Mouse (Mus musculus) stomach, postnatal 0 days (tissue): ENCODE measurements around the gene Rev1. TPM values are rescaled to one million over a fixed set of nuclear protein-coding genes. Genes with fewer than 3 reads are reported as not detected.

Source experiments
- ATAC-seq: fragments of 200-750 bp; cut with Nextera tagmentation; 2 replicates; pipeline ENCODE4 v1.8.0; 2017; ENCODE audit not compliant: low FRiP score, low TSS enrichment
- DNase-seq: peaks from one replicate; pipeline ENCODE4 v3.0.0-alpha.2; 2016; ENCODE audit warnings: low spot score
- H3K27ac ChIP-seq: fragments of 300-500 bp; sonication (generic); replicated peaks from 2 replicates; pipeline ENCODE4 v1.5.1; 2014; ENCODE audit warnings: mild to moderate bottlenecking, control low read depth
- H3K27me3 ChIP-seq: fragments of 300-500 bp; sonication (generic); 2 replicates; pipeline ENCODE4 v1.6.1; 2014; ENCODE audit warnings: low read length; ENCODE audit not compliant: control insufficient read depth, insufficient read depth
- H3K36me3 ChIP-seq: fragments of 300-500 bp; sonication (generic); 2 replicates; pipeline ENCODE4 v1.6.1; 2014; ENCODE audit warnings: low read length, mixed read lengths; ENCODE audit not compliant: control insufficient read depth, insufficient read depth
- H3K4me1 ChIP-seq: fragments of 300-500 bp; sonication (generic); replicated peaks from 2 replicates; pipeline ENCODE4 v1.6.1; 2014; ENCODE audit warnings: antibody characterized with exemption; ENCODE audit not compliant: control insufficient read depth, insufficient read depth
- H3K4me2 ChIP-seq: fragments of 300-500 bp; sonication (generic); replicated peaks from 2 replicates; pipeline ENCODE4 v1.6.1; 2014; ENCODE audit warnings: low read depth, mild to moderate bottlenecking, control low read depth, moderate library complexity
- H3K4me3 ChIP-seq: fragments of 300-500 bp; sonication (generic); 2 replicates; pipeline ENCODE4 v1.5.1; 2014; ENCODE audit warnings: low read depth, low read length, control low read depth
- H3K9ac ChIP-seq: fragments of 300-500 bp; sonication (generic); 2 replicates; pipeline ENCODE4 v1.6.1; 2014; ENCODE audit warnings: mild to moderate bottlenecking, low read length, control low read depth, mixed read lengths
- H3K9me3 ChIP-seq: fragments of 300-500 bp; sonication (generic); 2 replicates; pipeline ENCODE4 v1.6.1; 2016; ENCODE audit warnings: low read length; ENCODE audit not compliant: control insufficient read depth
- CTCF ChIP-seq: IDR thresholded peaks from 2 replicates; pipeline ENCODE4 v1.5.1; 2016; ENCODE audit warnings: antibody characterized with exemption, low read depth, mild to moderate bottlenecking, moderate library complexity
- EP300 ChIP-seq: optimal IDR thresholded peaks from 2 replicates; pipeline ENCODE3; 2016; ENCODE audit warnings: antibody characterized with exemption
- WGBS: fragments of 180-500 bp; shearing (Covaris S2); extraction: QIAGEN DNeasy Blood & Tissue Kit; methylation state at CpG from one replicate; pipeline ENCODE4 v1.1.7; 2014; 5-methylcytosine and 5-hydroxymethylcytosine counted together
- polyA plus RNA-seq: library from polyadenylated mRNA; unstranded; fragments of >200 nt; fragmentation: Nextera tagmentation; extraction: Ambion mirVana; gene quantifications from 2 replicates; pipeline ENCODE4 v1.2.1, GENCODE M21; 2015

Gene Rev1
- polyA plus RNA-seq, 1 experiment from 2014 or later = 8.4 TPM

DNA sequence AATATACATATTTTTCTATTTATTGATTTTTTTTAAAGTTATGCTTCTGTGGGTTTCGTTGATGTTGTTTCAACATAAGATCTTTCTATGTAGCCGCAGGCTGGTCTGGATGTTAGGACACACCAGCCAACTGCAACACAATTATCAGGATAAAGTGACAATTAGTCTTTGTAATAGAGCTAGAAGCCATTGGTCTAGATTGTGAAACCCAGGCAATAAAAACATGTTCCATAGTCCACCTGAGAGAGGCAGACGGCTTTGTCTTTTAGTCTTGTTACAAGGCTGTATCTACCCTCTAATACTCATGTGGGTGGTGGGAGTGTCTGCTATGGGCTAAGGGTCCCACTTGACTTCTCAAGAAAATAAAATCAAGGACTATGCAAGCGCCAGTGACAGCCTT, 16.4 kb upstream of the Rev1 start:
- H3K9ac ChIP-seq = no peak overlapping the region
- no peak for DNase-seq
- ATAC-seq = no peak
- no peak overlapping the region for H3K4me3 ChIP-seq
- H3K4me1 ChIP-seq = no peaks in the 10 kb centered on the region
- H3K36me3 ChIP-seq = no peaks in the 10 kb centered on the region
- no peak overlapping the region for H3K4me2 ChIP-seq
- no peak for TF ChIP-seq EP300
- no peak for TF ChIP-seq CTCF
- 94% methylated on average over 4 of the region's 4 CpGs for WGBS
- H3K27me3 ChIP-seq = no peaks in the 10 kb centered on the region
- no peak overlapping the region for H3K27ac ChIP-seq
- no peaks in the 10 kb centered on the region for H3K9me3 ChIP-seq

DNA sequence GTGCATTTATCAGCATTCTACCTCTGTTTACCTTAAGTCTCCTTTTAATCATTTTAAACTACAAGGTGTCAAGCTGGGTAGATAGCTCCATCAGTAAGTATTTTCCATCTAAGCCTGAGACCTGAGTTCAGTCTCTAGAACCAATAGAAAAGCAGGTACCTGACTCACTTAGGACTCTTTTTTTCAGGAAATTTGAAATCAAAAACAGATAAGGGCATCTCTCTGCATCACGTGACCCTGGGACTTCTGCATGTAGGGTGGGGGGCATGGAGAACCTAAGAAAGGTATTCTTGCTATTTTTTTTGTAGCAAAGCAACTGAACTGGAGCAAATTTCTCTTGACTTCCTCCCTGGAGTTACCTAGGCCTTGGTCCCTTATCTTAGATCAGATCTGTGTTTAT, 11.8 kb upstream of the Rev1 start:
- no peak overlapping the region for H3K9ac ChIP-seq
- H3K9me3 ChIP-seq = no peaks in the 10 kb centered on the region
- no peaks in the 10 kb centered on the region for H3K4me1 ChIP-seq
- no peaks in the 10 kb centered on the region for H3K36me3 ChIP-seq
- no peaks in the 10 kb centered on the region for H3K27me3 ChIP-seq
- H3K4me2 ChIP-seq = no peak overlapping the region
- H3K4me3 ChIP-seq = no peak overlapping the region
- 94% methylated on average over 1 of the region's 1 CpGs for WGBS
- TF ChIP-seq EP300 = no peak
- no peak for TF ChIP-seq CTCF
- H3K27ac ChIP-seq = no peak overlapping the region
- no peak for ATAC-seq
- no peak for DNase-seq

DNA sequence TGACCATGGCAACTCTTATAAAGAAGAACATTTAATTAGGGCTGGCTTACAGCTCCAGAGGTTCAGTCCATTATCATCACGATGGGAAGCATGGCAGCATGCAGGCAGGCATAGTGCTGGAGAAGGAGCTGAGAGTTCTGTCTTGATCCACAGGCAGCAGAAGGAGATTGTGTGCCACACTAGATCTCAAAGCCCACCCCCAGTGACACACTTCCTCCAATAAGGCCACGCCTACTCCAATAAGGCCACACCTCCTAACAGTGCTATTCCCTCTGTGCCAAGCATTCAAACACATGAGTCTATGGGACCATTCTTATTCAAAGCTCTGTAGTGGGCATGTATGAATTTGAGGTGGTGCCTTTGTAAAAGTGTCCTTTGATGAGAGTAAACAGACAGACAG, 11.3 kb upstream of the Rev1 start:
- Histone ChIP-seq H3K9ac (no peak overlapping the region), H3K27ac (no peak overlapping the region), H3K9me3 (no peaks in the 10 kb centered on the region), H3K4me1 (no peaks in the 10 kb centered on the region), H3K4me3 (no peak overlapping the region), H3K4me2 (no peak overlapping the region), H3K27me3 (no peaks in the 10 kb centered on the region), H3K36me3 (no peaks in the 10 kb centered on the region)
- no peak for DNase-seq
- 84% methylated on average over 2 of the region's 2 CpGs for WGBS
- TF ChIP-seq EP300 = no peak
- TF ChIP-seq CTCF = no peak
- no peak for ATAC-seq

DNA sequence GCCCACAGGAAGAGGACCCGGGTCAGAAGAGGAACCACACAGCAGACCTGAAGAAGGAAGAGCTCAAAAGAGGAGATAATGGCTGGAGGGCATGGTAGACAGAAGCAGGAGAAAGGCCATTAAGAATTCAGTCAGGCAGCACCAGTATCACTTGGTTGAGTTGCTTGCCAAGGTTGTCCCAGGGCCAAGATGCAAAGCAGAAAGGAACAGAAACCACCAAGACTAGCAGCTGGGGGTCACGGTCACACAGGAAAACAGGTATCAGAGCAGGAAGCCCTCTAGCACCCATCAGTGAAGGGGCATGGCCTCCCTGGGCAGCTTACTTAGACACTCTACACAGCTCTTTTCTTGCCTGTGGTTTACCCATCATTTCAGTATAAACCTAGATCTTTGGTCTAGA, 9.8 kb upstream of the Rev1 start:
- Histone ChIP-seq H3K9me3 (no peaks in the 10 kb centered on the region), H3K36me3 (no peaks in the 10 kb centered on the region), H3K27ac (no peak overlapping the region), H3K27me3 (no peaks in the 10 kb centered on the region), H3K4me2 (no peak overlapping the region), H3K9ac (no peak overlapping the region), H3K4me3 (no peak overlapping the region), H3K4me1 (no peaks in the 10 kb centered on the region)
- WGBS = 82% methylated on average over 2 of the region's 2 CpGs
- TF ChIP-seq EP300 (no peak), CTCF (no peak)
- ATAC-seq (no peak), DNase-seq (no peak)

DNA sequence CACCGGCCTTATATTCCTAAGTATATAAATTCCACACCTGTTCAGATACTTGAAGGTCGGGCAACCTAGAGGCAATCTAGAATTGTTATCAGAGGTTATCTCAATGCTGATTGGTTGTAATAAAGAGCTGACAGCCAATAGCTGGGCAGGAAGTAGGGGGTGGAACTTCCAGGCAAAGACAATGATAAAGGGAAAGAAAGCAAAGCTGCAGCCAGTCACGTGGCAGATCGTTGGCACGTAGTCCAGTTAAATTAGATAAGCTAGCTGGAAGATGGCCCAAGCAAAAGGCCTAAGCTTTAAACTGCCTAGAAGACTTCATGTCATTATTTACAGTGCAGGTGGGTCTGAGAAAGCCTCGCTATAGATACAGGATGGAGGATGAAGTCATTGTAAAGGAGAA, 3.3 kb upstream of the Rev1 start:
- no peak overlapping the region for H3K4me2 ChIP-seq
- no peaks in the 10 kb centered on the region for H3K36me3 ChIP-seq
- TF ChIP-seq EP300 (no peak), CTCF (no peak)
- 49% methylated on average over 6 of the region's 6 CpGs for WGBS
- no peak overlapping the region for H3K4me3 ChIP-seq
- no peaks in the 10 kb centered on the region for H3K9me3 ChIP-seq
- DNase-seq (peak; percentile 32), ATAC-seq (no peak)
- H3K27ac ChIP-seq = no peak overlapping the region
- no peaks in the 10 kb centered on the region for H3K4me1 ChIP-seq
- H3K9ac ChIP-seq = no peak overlapping the region
- no peaks in the 10 kb centered on the region for H3K27me3 ChIP-seq

DNA sequence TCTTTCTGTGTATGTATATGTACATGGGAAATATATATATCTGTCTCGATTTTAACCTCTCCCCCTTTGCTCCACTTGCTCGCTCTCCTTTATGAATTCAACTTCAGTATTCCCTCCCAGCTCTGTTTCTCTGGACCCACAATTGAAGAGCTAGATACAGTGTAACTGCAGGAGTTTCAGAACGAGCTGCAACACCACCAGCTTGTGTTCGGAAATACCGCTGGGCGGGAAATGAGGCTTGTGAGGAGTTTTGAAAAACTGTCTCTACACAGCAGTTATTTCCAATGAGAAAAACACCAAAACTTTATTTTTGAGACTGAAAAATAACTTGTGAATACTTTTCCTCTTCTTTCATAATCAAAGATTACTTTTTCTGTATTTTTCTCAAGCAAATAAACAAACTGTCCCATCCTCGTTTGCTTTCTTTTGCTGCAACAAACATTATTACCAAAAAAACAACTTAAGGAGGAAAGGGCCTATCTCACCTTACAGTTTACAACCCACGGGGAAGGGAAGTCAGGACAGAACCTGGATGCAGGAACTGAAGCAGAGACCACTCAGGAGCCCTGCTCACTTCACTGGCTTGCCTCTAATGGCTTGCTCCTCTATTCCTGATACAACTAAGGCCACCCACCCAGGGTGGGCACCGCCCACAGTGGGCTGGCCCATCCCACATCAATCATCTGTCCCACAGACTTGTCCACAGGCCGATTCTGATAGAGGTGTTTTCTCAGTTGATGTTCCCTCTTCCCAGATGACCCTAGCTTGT, 1.3 kb upstream of the Rev1 start:
- no peaks in the 10 kb centered on the region for H3K4me1 ChIP-seq
- no peak overlapping the region for H3K9ac ChIP-seq
- DNase-seq (no peak), ATAC-seq (no peak)
- TF ChIP-seq EP300 (no peak), CTCF (no peak)
- no peaks in the 10 kb centered on the region for H3K27me3 ChIP-seq
- 39% methylated on average over 10 of the region's 10 CpGs for WGBS
- H3K4me3 ChIP-seq = no peak overlapping the region
- no peaks in the 10 kb centered on the region for H3K36me3 ChIP-seq
- H3K4me2 ChIP-seq = no peak overlapping the region
- H3K9me3 ChIP-seq = no peaks in the 10 kb centered on the region
- no peak overlapping the region for H3K27ac ChIP-seq
